ENCODE assay signal across 13 mouse cellular contexts in genomic region chr2:117780287-117780686, GRCm38 (mm10).
A peak's percentile ranks its signal among the peaks of the same experiment; 100 is the strongest.
DNase-seq lines count a peak whose midpoint lies in the region; ATAC-seq and TF ChIP-seq lines count a peak whose summit lies in the region.
"Had no signal": no experiment of that assay in that cellular context is flagged by ENCODE, and none has a peak within 500 bp of the region (broad histone marks: within the 10 kb centered on the region; RNA-seq: fewer than 3 reads in every experiment).

No protein-coding gene starts in this region.

- no peak overlapping the region for H3K4me2 ChIP-seq in kidney, embryonic 15.5 days
- no peak overlapping the region for H3K4me2 ChIP-seq in midbrain, embryonic 13.5 days (replicated peaks)
- H3K4me2 ChIP-seq: stomach, embryonic 15.5 days had no signal

- in situ Hi-C loops in ES-E14 (cut with MboI; ENCODE audit: low sequenced_read_pairs in 2 of 2, unreplicated experiment in 2 of 2), result no loop called here

- DNase-seq in kidney, adult 9 months, result peak; percentile 6
- no peak for DNase-seq in ES-E14 (ENCODE audit: low read depth, low spot score)
- DNase-seq in cerebellum, postnatal 25 days, result no peak
- DNase-seq in left cerebral cortex, adult 18-20 months (ENCODE audit: low spot score in 2 of 2), result no peak
- DNase-seq: cerebellum, adult 9-11 months; forebrain, postnatal 0 days; kidney, adult 8-10 months had no signal

- H3K9me3 ChIP-seq in kidney, embryonic 15.5 days (replicated peaks), result no peaks in the 10 kb centered on the region
- no peaks in the 10 kb centered on the region for H3K9me3 ChIP-seq in ES-E14 (ENCODE audit: control insufficient read depth, insufficient read depth, low read depth, low read length)
- no peaks in the 10 kb centered on the region for H3K9me3 ChIP-seq in megakaryocyte, embryonic 14.5 days
- no peaks in the 10 kb centered on the region for H3K9me3 ChIP-seq in midbrain, embryonic 13.5 days
- H3K9me3 ChIP-seq: stomach, embryonic 15.5 days had no signal

- ATAC-seq in kidney, embryonic 15.5 days (replicated peaks; ENCODE audit: low FRiP score), result no peak
- ATAC-seq in granulocyte monocyte progenitor cell, adult 5-6 weeks (replicated peaks; ENCODE audit: poor library complexity, severe bottlenecking), result peak; percentile 53
- no peak for ATAC-seq in midbrain, embryonic 13.5 days
- ATAC-seq: forebrain, postnatal 0 days had no signal

- WGBS in kidney, embryonic 15.5 days, result 83% methylated on average over 3 of the region's 3 CpGs
- WGBS in midbrain, embryonic 13.5 days, result 75% methylated on average over 3 of the region's 3 CpGs

- no peak overlapping the region for H3K9ac ChIP-seq in kidney, embryonic 15.5 days
- no peak overlapping the region for H3K9ac ChIP-seq in ES-E14 (ENCODE audit: insufficient read depth, low read depth, low read length, poor library complexity, severe bottlenecking)
- no peak overlapping the region for H3K9ac ChIP-seq in midbrain, embryonic 13.5 days (replicated peaks)
- H3K9ac ChIP-seq: forebrain, postnatal 0 days; stomach, embryonic 15.5 days had no signal

- H3K4me1 ChIP-seq in kidney, embryonic 15.5 days, result no peaks in the 10 kb centered on the region
- no peaks in the 10 kb centered on the region for H3K4me1 ChIP-seq in ES-E14 (ENCODE audit: control insufficient read depth in 2 of 2, insufficient read depth in 2 of 2, low read length in 2 of 2, poor library complexity in 1 of 2)
- H3K4me1 ChIP-seq in megakaryocyte, embryonic 14.5 days, result peaks cover 36% of the 10 kb centered on the region
- no peaks in the 10 kb centered on the region for H3K4me1 ChIP-seq in midbrain, embryonic 13.5 days (replicated peaks)
- H3K4me1 ChIP-seq: stomach, embryonic 15.5 days had no signal

- no peaks in the 10 kb centered on the region for H3K36me3 ChIP-seq in kidney, embryonic 15.5 days
- no peaks in the 10 kb centered on the region for H3K36me3 ChIP-seq in ES-E14 (ENCODE audit: control insufficient read depth, insufficient read depth, low read length, poor library complexity, severe bottlenecking)
- H3K36me3 ChIP-seq in megakaryocyte, embryonic 14.5 days (replicated peaks; ENCODE audit: low read length), result no peaks in the 10 kb centered on the region
- no peaks in the 10 kb centered on the region for H3K36me3 ChIP-seq in midbrain, embryonic 13.5 days
- H3K36me3 ChIP-seq: G1E; stomach, embryonic 15.5 days had no signal

- no peak overlapping the region for H3K4me3 ChIP-seq in kidney, embryonic 15.5 days (replicated peaks)
- no peak overlapping the region for H3K4me3 ChIP-seq in ES-E14 (ENCODE audit: insufficient read depth in 1 of 2, low read depth in 1 of 2, low read length in 2 of 2, poor library complexity in 1 of 2, severe bottlenecking in 1 of 2)
- H3K4me3 ChIP-seq in megakaryocyte, embryonic 14.5 days (replicated peaks), result peak overlapping the region; percentile 7
- no peak overlapping the region for H3K4me3 ChIP-seq in midbrain, embryonic 13.5 days (replicated peaks)
- H3K4me3 ChIP-seq: stomach, embryonic 15.5 days had no signal

- H3K27me3 ChIP-seq in kidney, embryonic 15.5 days, result no peaks in the 10 kb centered on the region
- no peaks in the 10 kb centered on the region for H3K27me3 ChIP-seq in megakaryocyte, embryonic 14.5 days (replicated peaks)
- H3K27me3 ChIP-seq in midbrain, embryonic 13.5 days, result no peaks in the 10 kb centered on the region
- H3K27me3 ChIP-seq: stomach, embryonic 15.5 days had no signal

- H3K27ac ChIP-seq in kidney, embryonic 15.5 days, result no peak overlapping the region
- H3K27ac ChIP-seq in ES-E14 (ENCODE audit: insufficient read depth, low read depth, low read length, poor library complexity, severe bottlenecking), result no peak overlapping the region
- H3K27ac ChIP-seq in midbrain, embryonic 13.5 days, result no peak overlapping the region
- H3K27ac ChIP-seq: stomach, embryonic 15.5 days had no signal

TF ChIP-seq in ES-E14, 5 proteins besides CTCF, POLR2A, EP300 and RAD21:
- no peak for TF ChIP-seq HCFC1 (IDR thresholded peaks at IDR 0.05; ENCODE audit: borderline replicate concordance, insufficient read depth, low read length)
- TF ChIP-seq ZNF384 (IDR thresholded peaks at IDR 0.05; ENCODE audit: low read depth, low read length), result peak; percentile 88
- no peak for TF ChIP-seq ZC3H11A (IDR thresholded peaks at IDR 0.05; ENCODE audit: borderline replicate concordance, low read depth, low read length)
- TF ChIP-seq CHD2 (IDR thresholded peaks at IDR 0.05; ENCODE audit: low read depth, low read length), result no peak
- no peak for TF ChIP-seq MAFK (IDR thresholded peaks at IDR 0.05; ENCODE audit: insufficient read depth, low read depth, low read length)
